Mouse (Mus musculus): Measurements from ENCODE around the gene Dock8. TPM values are rescaled to one million over a fixed set of nuclear protein-coding genes. Genes with fewer than 3 reads are reported as not detected.

Dock8 gene
- total and polyA plus RNA-seq, 3 experiments = 9.8 to 37.5 (median 22.4) TPM

DNA sequence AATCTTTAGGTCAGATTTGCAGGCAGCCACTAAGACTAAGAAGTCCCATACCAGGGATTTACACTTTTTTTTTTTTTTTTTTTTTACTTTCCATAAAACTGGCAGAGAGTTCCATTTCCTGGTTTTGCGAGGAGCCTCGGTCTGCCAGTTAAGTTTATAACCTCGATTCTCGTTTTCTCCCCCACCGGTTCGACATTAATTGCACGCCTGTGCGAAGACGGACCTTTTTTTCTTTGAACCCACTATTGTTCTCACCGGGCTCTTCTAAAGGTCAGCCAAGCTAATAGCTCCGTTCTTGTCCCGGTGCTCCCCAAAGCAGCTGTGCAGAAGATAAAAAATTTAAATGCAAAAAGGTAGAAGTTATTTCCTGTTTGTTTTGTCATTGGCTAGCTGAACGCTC, 249.9 kb downstream of the Dock8 start:
- H3K36me3 ChIP-seq (replicated peaks in 1 of 2; ENCODE audit: control insufficient read depth in 1 of 2, insufficient read depth in 1 of 2, low read length in 1 of 2) = no peaks in the 10 kb centered on the region
- dilution Hi-C loops (cut with MboI; ENCODE audit: extremely low pct_ligation_motif_present, extremely low pct_unique_long_range_greater_than_20kb, low sequenced_read_pairs) = no loop called here
- no peaks in the 10 kb centered on the region for H3K79me2 ChIP-seq (replicated peaks; ENCODE audit: control insufficient read depth, extremely low read depth, insufficient read depth, poor library complexity, severe bottlenecking)
- no peak overlapping the region for H3K9ac ChIP-seq (ENCODE audit: insufficient read depth, low read depth)
- in situ Hi-C loops (cut with MboI; ENCODE audit: low pct_ligation_motif_present, low pct_unique_long_range_greater_than_20kb, low sequenced_read_pairs) = no loop called here
- no peak overlapping the region for H3K27ac ChIP-seq (ENCODE audit: insufficient read depth, low read depth)
- no peak for DNase-seq (ENCODE audit: extremely low read depth)
- H3K9me3 ChIP-seq (replicated peaks; ENCODE audit: low read length) = no peaks in the 10 kb centered on the region
- peaks cover 0 to 6% of the 10 kb centered on the region in 2 experiments; a peak in 1 of 4 replicates for H3K4me1 ChIP-seq (ENCODE audit: control insufficient read depth in 1 of 2, insufficient read depth in 2 of 2)
- TF ChIP-seq NRF1 (IDR thresholded peaks at IDR 0.05; ENCODE audit: low read depth, low read length) = no peak
- TF ChIP-seq USF1 (IDR thresholded peaks at IDR 0.05; ENCODE audit: low read depth, low read length) = no peak
- peak; percentile 34 for TF ChIP-seq ZNF384 (IDR thresholded peaks at IDR 0.05; ENCODE audit: low read depth, low read length)
- H3K27me3 ChIP-seq (replicated peaks) = no peaks in the 10 kb centered on the region
- no peak overlapping the region for H3K4me3 ChIP-seq (replicated peaks in 1 of 3; ENCODE audit: low read depth in 2 of 3, low read length in 2 of 3, poor library complexity in 1 of 3)
- H3K4me2 ChIP-seq (ENCODE audit: insufficient read depth, low read depth, poor library complexity, severe bottlenecking) = no peak overlapping the region

DNA sequence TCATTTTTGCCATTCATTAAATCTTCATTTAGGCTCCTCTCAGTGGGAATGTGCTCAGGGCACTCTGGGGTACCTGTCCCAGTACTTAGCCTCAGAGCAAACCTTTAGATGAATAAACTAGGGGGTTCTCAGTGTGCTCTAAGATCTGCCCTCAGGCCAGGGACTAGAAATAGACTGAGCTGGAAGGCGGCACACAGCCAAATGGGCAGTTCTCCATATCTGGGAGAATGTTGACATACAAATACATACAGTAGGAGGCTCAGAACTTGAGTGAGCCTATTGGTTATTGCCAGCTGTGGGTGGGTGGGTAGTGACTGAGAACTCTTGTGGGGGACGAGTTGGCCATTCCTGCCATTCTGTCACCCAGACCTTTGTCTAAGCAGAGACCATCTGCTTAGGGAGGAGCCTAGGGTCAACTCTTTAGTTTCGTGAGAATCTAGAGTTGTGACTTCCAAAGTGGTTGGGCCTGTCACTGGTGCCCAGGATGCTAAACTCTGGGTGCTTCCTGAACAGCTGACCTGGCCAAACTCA, 252.3 kb downstream of the Dock8 start:
- no peak for DNase-seq (ENCODE audit: extremely low read depth)
- Histone ChIP-seq H3K79me2 (replicated peaks; ENCODE audit: control insufficient read depth, extremely low read depth, insufficient read depth, poor library complexity, severe bottlenecking) (no peaks in the 10 kb centered on the region), H3K27ac (ENCODE audit: insufficient read depth, low read depth) (no peak overlapping the region), H3K4me3 (replicated peaks in 1 of 3; ENCODE audit: low read depth in 2 of 3, low read length in 2 of 3, poor library complexity in 1 of 3) (no peak overlapping the region), H3K36me3 (replicated peaks in 1 of 2; ENCODE audit: control insufficient read depth in 1 of 2, insufficient read depth in 1 of 2, low read length in 1 of 2) (no peaks in the 10 kb centered on the region), H3K27me3 (replicated peaks) (no peaks in the 10 kb centered on the region), H3K4me1 (ENCODE audit: control insufficient read depth in 1 of 2, insufficient read depth in 2 of 2) (peaks cover 0 to 6% of the 10 kb centered on the region in 2 experiments; a peak in 1 of 4 replicates), H3K9me3 (replicated peaks; ENCODE audit: low read length) (no peaks in the 10 kb centered on the region), H3K9ac (ENCODE audit: insufficient read depth, low read depth) (no peak overlapping the region), H3K4me2 (ENCODE audit: insufficient read depth, low read depth, poor library complexity, severe bottlenecking) (no peak overlapping the region)
- in situ Hi-C loops (cut with MboI; ENCODE audit: low pct_ligation_motif_present, low pct_unique_long_range_greater_than_20kb, low sequenced_read_pairs) = no loop called here
- TF ChIP-seq MXI1 (IDR thresholded peaks at IDR 0.05; ENCODE audit: low read depth, low read length) (no peak), UBTF (IDR thresholded peaks at IDR 0.05; ENCODE audit: low read depth, low read length) (no peak), MEF2A (IDR thresholded peaks at IDR 0.05; ENCODE audit: borderline replicate concordance, low read depth, low read length) (no peak), MAZ (IDR thresholded peaks at IDR 0.05; ENCODE audit: low read depth, low read length) (no peak), CHD2 (IDR thresholded peaks at IDR 0.05; ENCODE audit: low read length) (no peak), RAD21 (IDR thresholded peaks at IDR 0.05; ENCODE audit: low read depth, low read length) (no peak), POLR2AphosphoS2 (IDR thresholded peaks at IDR 0.05; ENCODE audit: low read depth, low read length) (no peak), RCOR1 (conservative IDR thresholded peaks at IDR 0.05; ENCODE audit: low read depth, low read length) (no peak), MAFK (IDR thresholded peaks at IDR 0.05; ENCODE audit: insufficient replicate concordance, low read length) (no peak), BHLHE40 (IDR thresholded peaks at IDR 0.05; ENCODE audit: low read depth, low read length) (no peak), MAX (IDR thresholded peaks at IDR 0.05; ENCODE audit: low read length) (no peak), JUND (conservative IDR thresholded peaks at IDR 0.05; ENCODE audit: low read depth, low read length) (no peak)
- dilution Hi-C loops (cut with MboI; ENCODE audit: extremely low pct_ligation_motif_present, extremely low pct_unique_long_range_greater_than_20kb, low sequenced_read_pairs) = no loop called here

Other genes with a start within 250 kb of the Dock8 start
- gene Pgm5, start 137.7 kb upstream of the Dock8 start, total RNA-seq (2012; rRNA removed) = not detected in 2 replicates
- not detected in 2 replicates for gene Pgm5, start 137.7 kb upstream of the Dock8 start, total RNA-seq (2014; rRNA removed)
- not detected in 2 replicates for gene Pgm5, start 137.7 kb upstream of the Dock8 start, polyA plus RNA-seq (2012; ENCODE audit: insufficient read length, low read depth)
- 154 and 205 TPM in 2 replicates for gene Gm10053, start 123.8 kb upstream of the Dock8 start, total RNA-seq (2012; rRNA removed)
- 315 and 357 TPM in 2 replicates for gene Gm10053, start 123.8 kb upstream of the Dock8 start, total RNA-seq (2014; rRNA removed)
- gene Gm10053, start 123.8 kb upstream of the Dock8 start, polyA plus RNA-seq (2012; ENCODE audit: insufficient read length, low read depth) = 230 and 314 TPM in 2 replicates
- not detected in 2 replicates for gene Foxd4, start 98.3 kb upstream of the Dock8 start, total RNA-seq (2012; rRNA removed)
- gene Foxd4, start 98.3 kb upstream of the Dock8 start, total RNA-seq (2014; rRNA removed) = not detected in 2 replicates
- gene Foxd4, start 98.3 kb upstream of the Dock8 start, polyA plus RNA-seq (2012; ENCODE audit: insufficient read length, low read depth) = not detected in 2 replicates
- 21.6 and 27.2 TPM in 2 replicates for gene Cbwd1, start 37.9 kb upstream of the Dock8 start, total RNA-seq (2012; rRNA removed)
- 50.9 and 59.5 TPM in 2 replicates for gene Cbwd1, start 37.9 kb upstream of the Dock8 start, total RNA-seq (2014; rRNA removed)
- 26.3 and 29.5 TPM in 2 replicates for gene Cbwd1, start 37.9 kb upstream of the Dock8 start, polyA plus RNA-seq (2012; ENCODE audit: insufficient read length, low read depth)
- 0.13 and 0.21 TPM in 2 replicates for gene Kank1, start 237.4 kb downstream of the Dock8 start, total RNA-seq (2012; rRNA removed)
- 0.05 and 0.12 TPM in 2 replicates for gene Kank1, start 237.4 kb downstream of the Dock8 start, total RNA-seq (2014; rRNA removed)
- gene Kank1, start 237.4 kb downstream of the Dock8 start, polyA plus RNA-seq (2012; ENCODE audit: insufficient read length, low read depth) = 0.10 TPM in 1 of 2 replicates, not detected in the other